Mouse (Mus musculus): Measurements from ENCODE around the gene Pcsk2. TPM values are rescaled to one million over a fixed set of nuclear protein-coding genes. Genes with fewer than 3 reads are reported as not detected.

Pcsk2 gene
- polyA plus RNA-seq, 1 experiment from 2014 or later, result 23.5 TPM

DNA sequence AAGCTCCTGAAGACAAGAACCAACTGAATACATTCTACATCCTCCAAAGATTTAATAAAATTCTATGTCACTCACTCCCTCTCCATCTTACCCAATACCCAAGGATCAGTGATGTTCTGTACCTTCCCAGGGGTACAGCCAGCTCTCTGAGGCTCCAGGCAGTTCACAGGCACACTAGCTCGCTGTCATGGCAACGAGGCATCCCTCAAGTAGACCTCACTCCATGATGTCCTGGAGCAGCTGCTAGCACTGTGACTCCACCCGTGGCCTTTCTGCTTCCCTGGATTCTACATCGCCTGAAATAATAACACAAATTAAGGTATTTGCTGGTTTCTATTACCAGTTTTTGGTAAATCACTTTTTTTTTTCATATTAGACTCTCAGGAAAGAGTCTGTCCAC is 111.0 kb downstream of the Pcsk2 start:
- 40% methylated on average over 4 of the region's 4 CpGs for WGBS
- Histone ChIP-seq H3K27me3 (no peaks in the 10 kb centered on the region), H3K9ac (replicated peaks) (no peak overlapping the region), H3K36me3 (no peaks in the 10 kb centered on the region), H3K4me1 (replicated peaks) (peaks cover 9% of the 10 kb centered on the region), H3K4me3 (replicated peaks) (no peak overlapping the region), H3K27ac (no peak overlapping the region), H3K9me3 (no peaks in the 10 kb centered on the region), H3K4me2 (replicated peaks) (no peak overlapping the region)
- ATAC-seq, result peak; percentile 87

GRCm38 (mm10) chr2:143666785-143667184 is 120.8 kb downstream of the Pcsk2 start:
- no peaks in the 10 kb centered on the region for H3K36me3 ChIP-seq
- H3K27ac ChIP-seq, result no peak overlapping the region
- no peaks in the 10 kb centered on the region for H3K9me3 ChIP-seq
- WGBS, result 90% methylated on average over 5 of the region's 5 CpGs
- H3K27me3 ChIP-seq, result no peaks in the 10 kb centered on the region
- ATAC-seq, result no peak
- no peak overlapping the region for H3K9ac ChIP-seq (replicated peaks)
- H3K4me1 ChIP-seq (replicated peaks), result no peaks in the 10 kb centered on the region
- H3K4me2 ChIP-seq (replicated peaks), result no peak overlapping the region
- no peak overlapping the region for H3K4me3 ChIP-seq (replicated peaks)

DNA sequence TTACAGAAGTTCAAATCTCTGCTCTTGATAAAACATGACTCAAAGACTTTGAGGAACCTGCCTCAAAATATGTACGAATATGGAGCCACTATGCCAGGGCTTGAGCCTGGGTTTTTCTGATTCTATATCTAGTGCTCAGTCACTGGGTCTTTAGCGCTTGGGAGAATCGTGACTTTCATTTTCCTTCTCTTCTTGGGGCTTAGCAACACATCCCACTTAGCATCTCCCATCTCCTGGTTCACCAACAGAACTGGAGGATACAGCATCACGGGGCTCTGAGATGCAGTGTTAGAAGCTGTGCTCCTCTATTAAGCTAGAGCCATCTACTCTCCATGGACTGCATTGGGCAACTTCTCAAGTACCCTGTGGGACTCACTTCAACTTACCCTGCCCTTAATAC is 131.9 kb downstream of the Pcsk2 start:
- Histone ChIP-seq H3K27ac (no peak overlapping the region), H3K36me3 (no peaks in the 10 kb centered on the region), H3K4me3 (replicated peaks) (no peak overlapping the region), H3K4me2 (replicated peaks) (no peak overlapping the region), H3K9me3 (no peaks in the 10 kb centered on the region), H3K9ac (replicated peaks) (no peak overlapping the region), H3K4me1 (replicated peaks) (no peaks in the 10 kb centered on the region), H3K27me3 (no peaks in the 10 kb centered on the region)
- ATAC-seq, result no peak
- 91% methylated on average over 4 of the region's 4 CpGs for WGBS

DNA sequence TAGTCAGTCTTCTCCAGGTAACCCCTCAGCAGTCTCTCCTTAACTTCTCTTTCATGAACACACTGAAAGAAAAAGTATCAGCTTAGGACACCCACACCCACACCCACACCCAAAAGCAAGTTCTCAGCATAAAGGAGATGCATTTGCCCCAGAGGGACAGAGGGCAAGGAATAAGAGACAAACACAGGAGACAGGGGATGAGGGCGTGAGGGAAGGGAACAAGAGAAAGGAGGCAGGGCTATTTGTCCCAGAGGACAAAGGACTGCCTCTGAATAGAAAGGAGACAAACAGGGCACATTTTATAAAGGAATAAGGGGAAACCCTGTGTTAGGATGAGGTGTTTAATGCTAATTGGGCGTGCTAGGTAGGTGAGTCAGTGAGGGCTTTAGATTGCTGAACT is 133.6 kb downstream of the Pcsk2 start:
- H3K27me3 ChIP-seq, result no peaks in the 10 kb centered on the region
- H3K9me3 ChIP-seq, result no peaks in the 10 kb centered on the region
- no peak overlapping the region for H3K27ac ChIP-seq
- WGBS, result 24% methylated on average over 2 of the region's 2 CpGs
- H3K36me3 ChIP-seq, result no peaks in the 10 kb centered on the region
- no peak overlapping the region for H3K4me3 ChIP-seq (replicated peaks)
- no peaks in the 10 kb centered on the region for H3K4me1 ChIP-seq (replicated peaks)
- no peak for ATAC-seq
- H3K4me2 ChIP-seq (replicated peaks), result no peak overlapping the region
- H3K9ac ChIP-seq (replicated peaks), result no peak overlapping the region

DNA sequence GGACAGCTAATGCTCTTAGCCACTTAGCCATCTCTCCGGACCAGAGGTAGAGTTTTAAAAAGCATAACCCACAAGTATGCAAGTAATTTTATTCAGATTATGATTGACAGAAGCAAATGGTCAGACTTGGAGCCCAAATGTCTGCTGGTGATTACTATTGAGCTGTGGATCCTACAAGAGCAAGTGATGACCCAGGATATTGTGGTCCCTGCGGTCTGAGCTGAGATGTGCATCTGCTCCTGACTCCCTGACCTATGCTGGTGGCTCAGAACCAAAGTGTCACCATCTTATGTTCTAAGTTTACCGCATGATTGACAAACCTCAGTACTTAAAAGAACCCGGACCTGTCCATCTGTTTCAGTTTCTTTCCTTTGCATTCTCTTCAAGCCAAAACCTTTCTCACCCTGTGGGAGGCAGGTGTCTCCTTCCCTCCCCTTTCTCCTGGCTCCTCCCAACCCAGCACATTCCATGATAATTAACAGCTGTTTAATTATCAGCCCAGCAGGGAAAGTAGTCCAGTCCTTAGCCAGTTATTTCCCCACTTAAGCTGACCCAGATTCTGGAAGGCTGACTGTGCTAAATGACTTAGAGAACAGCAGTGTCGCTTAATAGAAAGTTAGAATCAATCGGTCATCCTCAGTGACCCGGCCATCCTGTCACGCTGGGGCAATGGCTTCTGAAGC is 136.1 kb downstream of the Pcsk2 start:
- Histone ChIP-seq H3K4me3 (replicated peaks) (no peak overlapping the region), H3K9me3 (no peaks in the 10 kb centered on the region), H3K4me1 (replicated peaks) (no peaks in the 10 kb centered on the region), H3K36me3 (no peaks in the 10 kb centered on the region), H3K4me2 (replicated peaks) (no peak overlapping the region), H3K27me3 (no peaks in the 10 kb centered on the region), H3K27ac (no peak overlapping the region), H3K9ac (replicated peaks) (no peak overlapping the region)
- WGBS, result 74% methylated on average over 8 of the region's 8 CpGs
- no peak for ATAC-seq

DNA sequence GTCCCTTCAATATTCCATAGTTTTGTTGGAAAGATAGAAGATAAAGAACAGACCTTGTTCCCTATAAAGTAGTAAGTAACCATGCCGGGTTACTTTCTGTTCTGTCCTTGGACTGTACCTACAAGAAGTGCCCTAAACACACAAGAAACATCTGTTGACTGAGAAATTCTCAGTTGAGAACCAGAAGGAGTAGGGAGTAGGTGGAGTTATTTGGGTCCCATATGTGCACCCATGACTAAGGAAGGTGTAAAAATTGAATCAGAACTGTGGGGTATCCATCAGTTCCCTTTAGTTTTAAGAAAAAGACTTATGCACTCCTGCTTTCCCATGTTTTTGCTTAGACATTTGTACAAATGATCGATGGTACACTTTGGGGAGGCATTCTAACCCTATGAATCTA is 137.6 kb downstream of the Pcsk2 start:
- 91% methylated on average over 2 of the region's 2 CpGs for WGBS
- ATAC-seq, result no peak

GRCm38 (mm10) chr2:143691244-143691643 is 145.3 kb downstream of the Pcsk2 start:
- Histone ChIP-seq H3K9ac (replicated peaks) (no peak overlapping the region), H3K27me3 (no peaks in the 10 kb centered on the region), H3K4me2 (replicated peaks) (no peak overlapping the region), H3K9me3 (peaks cover 17% of the 10 kb centered on the region), H3K36me3 (peaks cover 33% of the 10 kb centered on the region), H3K4me1 (replicated peaks) (peaks cover under 1% of the 10 kb centered on the region; the same call in 1 of the 2 replicates), H3K4me3 (replicated peaks) (no peak overlapping the region), H3K27ac (no peak overlapping the region)
- WGBS, result 52% methylated on average over 3 of the region's 3 CpGs
- no peak for ATAC-seq

More for the DNA sequence above, 137.6 kb downstream of the Pcsk2 start:
- Histone ChIP-seq H3K4me1 (replicated peaks) (no peaks in the 10 kb centered on the region), H3K27me3 (no peaks in the 10 kb centered on the region), H3K36me3 (no peaks in the 10 kb centered on the region), H3K9me3 (no peaks in the 10 kb centered on the region), H3K4me3 (replicated peaks) (no peak overlapping the region), H3K9ac (replicated peaks) (no peak overlapping the region), H3K4me2 (replicated peaks) (no peak overlapping the region), H3K27ac (no peak overlapping the region)

GRCm38 (mm10) chr2:143696026-143696557 is 150.1 kb downstream of the Pcsk2 start:
- no peak overlapping the region for H3K4me3 ChIP-seq (replicated peaks)
- H3K4me2 ChIP-seq (replicated peaks), result no peak overlapping the region; the same call in 1 of the 2 replicates
- peaks cover 17% of the 10 kb centered on the region for H3K9me3 ChIP-seq
- H3K4me1 ChIP-seq (replicated peaks), result peaks cover 8% of the 10 kb centered on the region; the same call in 1 of the 2 replicates
- peaks cover 30% of the 10 kb centered on the region for H3K36me3 ChIP-seq
- H3K27ac ChIP-seq, result peak overlapping the region; percentile 76
- no peaks in the 10 kb centered on the region for H3K27me3 ChIP-seq
- 0 out of 2 replicates have a peak overlapping the region, but pooled peaks have one; percentile 10 for H3K9ac ChIP-seq (replicated peaks)
- ATAC-seq, result peak; percentile 81
- 59% methylated on average over 14 of the region's 14 CpGs for WGBS

DNA sequence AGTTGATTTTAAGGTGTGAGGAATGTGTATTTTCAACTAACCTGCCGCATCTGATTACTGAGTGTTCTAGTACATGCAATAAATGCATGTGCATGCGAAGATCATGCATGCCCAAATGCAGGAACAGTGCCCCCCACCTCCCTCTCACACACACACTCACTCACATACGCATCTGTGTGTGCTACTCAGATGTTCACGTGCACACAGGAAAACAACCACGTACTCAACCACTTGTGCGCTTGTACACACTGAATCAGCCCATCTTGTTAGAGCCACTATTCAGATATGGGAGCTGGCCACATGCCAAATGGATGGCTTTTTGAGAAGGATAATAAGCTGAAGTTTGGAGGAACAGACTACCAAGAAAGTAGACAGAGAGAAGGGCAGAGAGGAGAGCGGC is 150.7 kb downstream of the Pcsk2 start:
- Histone ChIP-seq H3K4me2 (replicated peaks) (no peak overlapping the region), H3K4me3 (replicated peaks) (no peak overlapping the region), H3K9ac (replicated peaks) (no peak overlapping the region), H3K27me3 (no peaks in the 10 kb centered on the region), H3K4me1 (replicated peaks) (peaks cover 8% of the 10 kb centered on the region; the same call in 1 of the 2 replicates), H3K9me3 (peaks cover 17% of the 10 kb centered on the region), H3K36me3 (peaks cover 25% of the 10 kb centered on the region), H3K27ac (peak overlapping the region; percentile 76)
- ATAC-seq, result peak; percentile 18; the same call in 1 of the 2 replicates
- 93% methylated on average over 7 of the region's 7 CpGs for WGBS

- WGBS, result 71% methylated on average over 5 of the region's 5 CpGs
- Histone ChIP-seq H3K27ac (no peak overlapping the region), H3K4me1 (replicated peaks) (peaks cover 14% of the 10 kb centered on the region), H3K36me3 (no peaks in the 10 kb centered on the region), H3K27me3 (no peaks in the 10 kb centered on the region), H3K9me3 (no peaks in the 10 kb centered on the region), H3K4me3 (replicated peaks) (no peak overlapping the region), H3K9ac (replicated peaks) (no peak overlapping the region), H3K4me2 (replicated peaks) (no peak overlapping the region)
- ATAC-seq, result no peak
Observed at GRCm38 (mm10) chr2:143701141-143701540, 155.2 kb downstream of the Pcsk2 start.

DNA sequence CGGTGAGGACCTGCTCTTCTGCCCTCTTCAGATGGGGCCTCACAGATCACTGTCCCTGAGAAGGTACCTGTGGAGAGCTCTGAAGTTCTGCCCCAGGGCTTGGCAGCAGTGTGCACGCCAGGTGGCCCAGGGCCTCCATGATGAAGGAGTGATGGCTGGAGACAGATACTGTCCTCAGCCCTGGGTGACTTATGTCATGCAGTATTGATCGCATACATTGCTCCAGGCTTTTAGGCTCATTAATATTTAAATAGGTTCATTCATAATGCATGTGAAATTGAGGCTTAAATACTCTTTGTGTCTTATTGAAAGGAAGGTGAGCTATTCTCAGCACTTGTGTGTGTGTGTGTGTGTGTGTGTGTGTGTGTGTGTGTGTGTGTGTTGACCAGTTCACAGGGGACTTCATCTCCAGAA is 157.0 kb downstream of the Pcsk2 start:
- H3K4me3 ChIP-seq (replicated peaks), result no peak overlapping the region
- H3K27me3 ChIP-seq, result no peaks in the 10 kb centered on the region
- peak overlapping the region; percentile 8; the same call in 1 of the 2 replicates for H3K27ac ChIP-seq
- no peaks in the 10 kb centered on the region for H3K9me3 ChIP-seq
- 50% methylated on average over 3 of the region's 3 CpGs for WGBS
- no peak overlapping the region for H3K4me2 ChIP-seq (replicated peaks)
- H3K36me3 ChIP-seq, result no peaks in the 10 kb centered on the region
- peak; percentile 92 for ATAC-seq
- H3K4me1 ChIP-seq (replicated peaks), result peaks cover 6% of the 10 kb centered on the region
- H3K9ac ChIP-seq (replicated peaks), result no peak overlapping the region

- Histone ChIP-seq H3K36me3 (no peaks in the 10 kb centered on the region), H3K4me1 (replicated peaks) (0 out of 2 replicates have a peak, but pooled peaks cover 3% of the 10 kb centered on the region), H3K4me2 (replicated peaks) (no peak overlapping the region), H3K9me3 (no peaks in the 10 kb centered on the region), H3K27me3 (no peaks in the 10 kb centered on the region), H3K27ac (no peak overlapping the region), H3K9ac (replicated peaks) (no peak overlapping the region), H3K4me3 (replicated peaks) (no peak overlapping the region)
- ATAC-seq, result no peak
- 81% methylated on average over 3 of the region's 3 CpGs for WGBS
Observed at GRCm38 (mm10) chr2:143708205-143708604, 162.2 kb downstream of the Pcsk2 start.

Measured in midbrain, embryonic 13.5 days (tissue).